ENCODE assay signal across 8 mouse cellular contexts in the genomic region with DNA sequence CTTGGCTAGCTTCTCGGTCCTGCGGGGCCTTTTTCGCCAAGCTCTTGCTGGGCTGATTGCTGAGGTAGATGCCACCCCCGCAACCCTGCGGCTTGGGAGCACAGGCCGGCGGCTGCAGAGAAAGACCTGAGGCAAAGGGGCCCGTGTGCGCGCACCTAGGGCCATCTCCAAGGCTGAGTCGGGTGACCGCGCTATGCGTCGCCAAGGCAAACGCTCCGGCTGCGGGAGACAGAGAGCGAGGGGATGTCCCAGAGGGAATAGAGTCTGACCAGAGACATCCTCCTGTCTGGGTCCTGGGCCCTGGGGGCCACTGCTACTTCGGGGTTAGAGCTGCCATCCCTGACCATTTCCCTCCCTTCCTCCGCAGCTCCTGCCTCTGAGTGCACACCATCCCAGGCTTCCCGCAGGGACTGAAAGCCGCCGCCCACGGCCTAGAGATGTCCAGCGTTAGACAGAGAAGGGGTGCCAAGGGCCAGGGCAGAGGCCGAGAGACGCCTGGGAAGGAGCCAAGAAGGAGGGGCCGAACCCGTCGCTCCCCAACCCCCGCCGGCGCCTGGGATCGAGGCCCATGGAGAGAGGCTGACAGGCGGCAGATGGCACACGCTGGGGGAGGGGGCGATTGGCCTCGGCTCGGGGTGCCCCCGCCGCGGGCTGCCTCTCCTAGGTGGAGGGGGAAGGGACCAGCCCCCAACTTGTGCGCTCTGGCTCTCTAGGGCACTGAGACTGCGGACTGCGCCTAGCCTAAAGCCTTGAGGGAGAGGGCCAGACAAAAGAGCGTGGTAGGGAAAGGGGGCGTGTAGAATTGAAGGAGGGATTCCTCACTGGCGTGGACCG. TPM values are rescaled to one million over a fixed set of nuclear protein-coding genes. Genes with fewer than 3 reads are reported as not detected.
DNase-seq lines count a peak whose midpoint lies in the region; ATAC-seq and TF ChIP-seq lines count a peak whose summit lies in the region.

No protein-coding gene starts in this region.

- H3K36me3 ChIP-seq in hindbrain, embryonic 16.5 days (ENCODE audit: control insufficient read depth, insufficient read depth, low read length): no peaks in the 10 kb centered on the region
- no peaks in the 10 kb centered on the region for H3K36me3 ChIP-seq in limb, embryonic 14.5 days (ENCODE audit: control insufficient read depth, insufficient read depth, low read length)
- no peaks in the 10 kb centered on the region for H3K36me3 ChIP-seq in midbrain, postnatal 0 days (ENCODE audit: insufficient read depth, low read length)

- H3K4me2 ChIP-seq in hindbrain, embryonic 16.5 days (ENCODE audit: low read length): peak overlapping the region; percentile 93
- H3K4me2 ChIP-seq in limb, embryonic 14.5 days (replicated peaks; ENCODE audit: low read depth, low read length, severe bottlenecking): peak overlapping the region; percentile 95
- peak overlapping the region; percentile 99 for H3K4me2 ChIP-seq in midbrain, postnatal 0 days (ENCODE audit: low read depth, low read length, poor library complexity, severe bottlenecking)

- intact Hi-C loops in gastrocnemius, adult 2 months (cut with DNase I): loop anchor here (5.0 kb wide), 2 partner anchors 60 to 110 kb away; no protein-coding TSS in a partner anchor

- peak overlapping the region; percentile 67 for H3K9ac ChIP-seq in hindbrain, embryonic 16.5 days (ENCODE audit: low read depth, low read length)
- H3K9ac ChIP-seq in limb, embryonic 14.5 days (ENCODE audit: low read depth, low read length, severe bottlenecking): peak overlapping the region; percentile 46
- 0 out of 2 replicates have a peak overlapping the region, but pooled peaks have one; percentile 36 for H3K9ac ChIP-seq in midbrain, postnatal 0 days (replicated peaks; ENCODE audit: low read length, poor library complexity, severe bottlenecking)

- WGBS in hindbrain, embryonic 16.5 days: under 1% methylated on average over 49 of the region's 50 CpGs
- 1% methylated on average over 44 of the region's 50 CpGs for WGBS in limb, embryonic 14.5 days
- WGBS in midbrain, postnatal 0 days: 1% methylated on average over 49 of the region's 50 CpGs

- no peak for TF ChIP-seq CTCF in gastrocnemius, adult 2 months (IDR thresholded peaks at IDR 0.05)
- TF ChIP-seq CTCF in midbrain, postnatal 0 days (IDR thresholded peaks at IDR 0.05): no peak

- no peak for TF ChIP-seq POLR2A in limb, embryonic 14.5 days (IDR thresholded peaks at IDR 0.05; ENCODE audit: borderline replicate concordance, extremely low read depth, insufficient read depth, insufficient read length)

- DNase-seq in heart, adult 11 months: peak; percentile 97
- DNase-seq in heart, adult 8-10 months (ENCODE audit: low spot score): no peak
- DNase-seq in cerebellum, adult 18-20 months: peak; percentile 86 to 87
- peak; percentile 76 for DNase-seq in gastrocnemius, adult 2 months
- no peak for DNase-seq in limb, embryonic 14.5 days (ENCODE audit: low spot score)
- peak; percentile 65 for DNase-seq in midbrain, postnatal 0 days (ENCODE audit: low spot score)
- no peak for DNase-seq in spleen, postnatal 4 days (ENCODE audit: low spot score in 2 of 2)

- no peaks in the 10 kb centered on the region for H3K9me3 ChIP-seq in hindbrain, embryonic 16.5 days (ENCODE audit: control insufficient read depth, low read length)
- H3K9me3 ChIP-seq in limb, embryonic 14.5 days (ENCODE audit: control insufficient read depth, low read length): no peaks in the 10 kb centered on the region
- no peaks in the 10 kb centered on the region for H3K9me3 ChIP-seq in midbrain, postnatal 0 days (ENCODE audit: low read length)

- H3K4me3 ChIP-seq in gastrocnemius, adult 2 months: peak overlapping the region; percentile 95
- peak overlapping the region; percentile 90 for H3K4me3 ChIP-seq in hindbrain, embryonic 16.5 days (ENCODE audit: low read length)
- H3K4me3 ChIP-seq in limb, embryonic 14.5 days (replicated peaks; ENCODE audit: low read length): peak overlapping the region; percentile 89
- H3K4me3 ChIP-seq in midbrain, postnatal 0 days (ENCODE audit: low read depth, low read length): peak overlapping the region; percentile 87

- peak overlapping the region; percentile 56 for H3K27ac ChIP-seq in gastrocnemius, adult 2 months
- peak overlapping the region; percentile 31; the same call in 1 of the 2 replicates for H3K27ac ChIP-seq in hindbrain, embryonic 16.5 days (ENCODE audit: low read depth, low read length)
- no peak overlapping the region for H3K27ac ChIP-seq in limb, embryonic 14.5 days (replicated peaks; ENCODE audit: low read depth, low read length)
- no peak overlapping the region for H3K27ac ChIP-seq in midbrain, postnatal 0 days (ENCODE audit: low read depth, low read length)

- peaks cover 33% of the 10 kb centered on the region for H3K4me1 ChIP-seq in hindbrain, embryonic 16.5 days (ENCODE audit: control insufficient read depth, insufficient read depth, low read depth, low read length)
- peaks cover 33% of the 10 kb centered on the region for H3K4me1 ChIP-seq in limb, embryonic 14.5 days (ENCODE audit: control insufficient read depth, insufficient read depth, low read length)
- peaks cover 18% of the 10 kb centered on the region for H3K4me1 ChIP-seq in midbrain, postnatal 0 days (ENCODE audit: insufficient read depth, low read length)

- peaks cover 3% of the 10 kb centered on the region for H3K27me3 ChIP-seq in hindbrain, embryonic 16.5 days (replicated peaks; ENCODE audit: control insufficient read depth, insufficient read depth, low read length)
- peaks cover 18% of the 10 kb centered on the region; the same call in 1 of the 2 replicates for H3K27me3 ChIP-seq in limb, embryonic 14.5 days (ENCODE audit: control insufficient read depth, insufficient read depth, low read length)
- no peaks in the 10 kb centered on the region for H3K27me3 ChIP-seq in midbrain, postnatal 0 days (ENCODE audit: insufficient read depth, low read length)

- ATAC-seq in hindbrain, embryonic 16.5 days: peak; percentile 31
- ATAC-seq in limb, embryonic 14.5 days (ENCODE audit: low FRiP score, low read depth): no peak
- ATAC-seq in midbrain, postnatal 0 days (ENCODE audit: low FRiP score): peak; percentile 1; the same call in 1 of the 2 replicates

RNA-seq across cellular contexts. Expression of a gene that starts 2.5 kb away (rescaled TPM):
- total RNA-seq in heart, adult 8-10 months (2022): 1 to 10 TPM; 3.2 to 5.2 (median 3.6) TPM
- 10 to 100 TPM; 13.0 to 15.6 TPM for total RNA-seq in gastrocnemius, adult 2 months (2021)
- 21.6 and 26.4 TPM in 2 replicates for polyA plus RNA-seq in hindbrain, embryonic 16.5 days (2015; fragmentation: Nextera tagmentation; extraction: Ambion mirVana)
- 46.4 and 59.9 TPM in 2 replicates for polyA plus RNA-seq in limb, embryonic 14.5 days (2012; rRNA removed)
- polyA plus RNA-seq in limb, embryonic 14.5 days (2014; fragmentation: Nextera tagmentation; extraction: Ambion mirVana): 24.4 and 33.2 TPM in 2 replicates
- total RNA-seq in midbrain, postnatal 0 days (2014; rRNA removed): 53.6 and 57.5 TPM in 2 replicates
- 17.9 and 22.9 TPM in 2 replicates for polyA plus RNA-seq in midbrain, postnatal 0 days (2015; fragmentation: Nextera tagmentation; extraction: Ambion mirVana)

Comparison
In these comparisons a context has a peak if more than half of its experiments do, and no peak if none do; other contexts are left out.
1. DNase-seq: peak in heart, adult 11 months (single experiment), cerebellum, adult 18-20 months (2 of 2), gastrocnemius, adult 2 months (single experiment) and midbrain, postnatal 0 days (single experiment); none in heart, adult 8-10 months (single experiment), limb, embryonic 14.5 days (single experiment) and spleen, postnatal 4 days (0 of 2).
2. H3K27ac ChIP-seq: peak in gastrocnemius, adult 2 months (single experiment) and hindbrain, embryonic 16.5 days (single experiment); none in limb, embryonic 14.5 days (single experiment) and midbrain, postnatal 0 days (single experiment).
3. Peak in every context shown above with its lines, with median percentiles within 50 percentile points of each other: H3K4me3 ChIP-seq, H3K4me2 ChIP-seq and H3K9ac ChIP-seq.